Mouse (Mus musculus) midbrain, embryonic 16.5 days (tissue): ENCODE measurements around the gene Tnni3k. TPM values are rescaled to one million over a fixed set of nuclear protein-coding genes. Genes with fewer than 3 reads are reported as not detected.

Source experiments
- ATAC-seq: fragments of 200-750 bp; cut with Nextera tagmentation; 2 replicates; pipeline ENCODE4 v1.8.0; 2017; ENCODE audit warnings: moderate TSS enrichment
- H3K27ac ChIP-seq: fragments of 300-500 bp; sonication (generic); 2 replicates; pipeline ENCODE4 v1.5.1; 2014; ENCODE audit warnings: mild to moderate bottlenecking, low read length, mixed read lengths
- H3K27me3 ChIP-seq: fragments of 300-500 bp; sonication (generic); 2 replicates; pipeline ENCODE4 v1.6.1; 2014; ENCODE audit warnings: low read depth, low read length, mixed read lengths; ENCODE audit not compliant: control insufficient read depth, insufficient read depth
- H3K36me3 ChIP-seq: fragments of 300-500 bp; sonication (generic); 2 replicates; pipeline ENCODE4 v1.6.1; 2014; ENCODE audit warnings: mild to moderate bottlenecking, low read length, moderate library complexity, mixed read lengths; ENCODE audit not compliant: control insufficient read depth, insufficient read depth
- H3K4me1 ChIP-seq: fragments of 300-500 bp; sonication (generic); 2 replicates; pipeline ENCODE4 v1.6.1; 2014; ENCODE audit warnings: mild to moderate bottlenecking, low read length, mixed read lengths; ENCODE audit not compliant: control insufficient read depth, insufficient read depth
- H3K4me2 ChIP-seq: fragments of 300-500 bp; sonication (generic); 2 replicates; pipeline ENCODE4 v1.6.1; 2014; ENCODE audit warnings: mild to moderate bottlenecking, low read length, mixed read lengths
- H3K4me3 ChIP-seq: fragments of 300-500 bp; sonication (generic); 2 replicates; pipeline ENCODE4 v1.5.1; 2014; ENCODE audit warnings: low read depth, mild to moderate bottlenecking, low read length, moderate library complexity, mixed read lengths
- H3K9ac ChIP-seq: fragments of 300-500 bp; sonication (generic); 2 replicates; pipeline ENCODE4 v1.6.1; 2014; ENCODE audit warnings: low read depth, low read length, mixed read lengths
- H3K9me3 ChIP-seq: fragments of 300-500 bp; sonication (generic); replicated peaks from 2 replicates; pipeline ENCODE4 v1.6.1; 2014; ENCODE audit warnings: mild to moderate bottlenecking, low read length, mixed read lengths; ENCODE audit not compliant: control insufficient read depth, poor library complexity, severe bottlenecking
- WGBS: fragments of 180-500 bp; shearing (Covaris S2); extraction: QIAGEN DNeasy Blood & Tissue Kit; methylation state at CpG from one replicate; pipeline ENCODE4 v1.1.7; 2014; 5-methylcytosine and 5-hydroxymethylcytosine counted together
- polyA plus RNA-seq: library from polyadenylated mRNA; unstranded; fragments of >200 nt; fragmentation: Nextera tagmentation; extraction: Ambion mirVana; gene quantifications from 2 replicates; pipeline ENCODE4 v1.2.1, GENCODE M21; 2015

Tnni3k gene
- polyA plus RNA-seq, 1 experiment from 2014 or later, result 0.10 TPM

DNA sequence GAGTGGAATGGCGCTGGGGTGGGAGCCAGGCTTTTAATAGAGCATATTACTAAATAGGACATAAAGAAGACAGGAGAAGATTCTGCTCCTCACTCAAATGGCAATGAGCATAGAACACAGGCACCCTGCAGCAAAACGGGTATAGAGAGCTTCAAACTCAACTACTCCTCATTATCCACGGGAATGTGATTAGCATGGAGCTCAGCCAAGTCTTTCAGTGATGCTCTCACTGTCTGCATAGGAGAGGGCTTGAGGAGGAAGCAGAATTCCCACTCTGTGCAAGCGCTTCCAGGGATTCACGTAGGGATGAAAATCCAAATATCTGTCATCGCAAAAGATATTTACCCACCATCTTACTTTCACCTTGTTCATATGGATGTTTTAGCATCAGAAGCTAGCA is 141.6 kb downstream of the Tnni3k start:
- Histone ChIP-seq H3K4me1 (no peaks in the 10 kb centered on the region), H3K9me3 (no peaks in the 10 kb centered on the region), H3K27me3 (no peaks in the 10 kb centered on the region), H3K9ac (no peak overlapping the region), H3K27ac (no peak overlapping the region), H3K36me3 (no peaks in the 10 kb centered on the region), H3K4me2 (no peak overlapping the region), H3K4me3 (no peak overlapping the region)
- ATAC-seq, result no peak
- 51% methylated on average over 6 of the region's 6 CpGs for WGBS

DNA sequence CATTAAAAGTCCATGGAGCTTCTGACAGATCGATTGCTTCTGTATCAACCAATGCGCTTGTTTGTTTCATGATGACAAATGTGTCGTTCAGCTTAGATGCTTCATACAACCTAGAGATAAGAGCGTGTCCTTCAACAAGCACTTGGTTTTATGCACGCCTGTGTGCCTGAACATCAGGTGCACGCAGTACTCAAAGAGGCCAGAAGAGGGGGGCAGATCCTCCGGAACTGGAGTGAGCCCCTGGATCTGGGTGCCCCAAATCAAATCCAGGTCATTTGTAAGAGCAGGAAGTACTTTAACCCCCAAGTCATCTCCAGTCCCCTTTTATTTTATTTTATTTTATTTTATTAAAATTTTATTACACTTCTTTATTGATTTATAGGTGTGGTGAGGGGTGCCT is 158.5 kb downstream of the Tnni3k start:
- H3K36me3 ChIP-seq, result no peaks in the 10 kb centered on the region
- H3K9ac ChIP-seq, result no peak overlapping the region
- ATAC-seq, result no peak
- H3K9me3 ChIP-seq, result no peaks in the 10 kb centered on the region
- H3K4me3 ChIP-seq, result no peak overlapping the region
- no peaks in the 10 kb centered on the region for H3K4me1 ChIP-seq
- 73% methylated on average over 7 of the region's 7 CpGs for WGBS
- H3K27ac ChIP-seq, result no peak overlapping the region
- no peaks in the 10 kb centered on the region for H3K27me3 ChIP-seq
- H3K4me2 ChIP-seq, result no peak overlapping the region

DNA sequence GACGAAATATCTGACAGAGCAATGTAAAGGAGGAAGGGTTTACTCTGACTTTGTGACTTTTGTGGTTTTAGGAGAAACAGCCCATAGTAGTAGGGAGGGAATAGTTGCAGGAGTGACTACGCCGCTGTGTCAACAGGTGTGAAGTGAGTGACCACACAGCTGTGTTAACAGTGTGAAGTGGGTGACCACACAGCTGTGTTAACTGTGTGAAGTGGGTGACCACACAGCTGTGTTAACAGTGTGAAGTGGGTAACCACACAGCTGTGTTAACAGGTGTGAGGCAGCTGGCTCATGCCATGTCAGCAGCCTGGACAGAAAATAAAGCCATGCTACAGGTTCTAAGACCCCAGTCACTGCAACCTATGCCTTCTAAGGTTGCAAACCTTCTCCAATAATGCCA is 162.0 kb downstream of the Tnni3k start:
- ATAC-seq, result no peak
- H3K36me3 ChIP-seq, result no peaks in the 10 kb centered on the region
- no peak overlapping the region for H3K9ac ChIP-seq
- 90% methylated on average over 3 of the region's 3 CpGs for WGBS
- H3K4me3 ChIP-seq, result no peak overlapping the region
- H3K27me3 ChIP-seq, result no peaks in the 10 kb centered on the region
- no peak overlapping the region for H3K27ac ChIP-seq
- no peaks in the 10 kb centered on the region for H3K4me1 ChIP-seq
- H3K4me2 ChIP-seq, result no peak overlapping the region
- H3K9me3 ChIP-seq, result no peaks in the 10 kb centered on the region

DNA sequence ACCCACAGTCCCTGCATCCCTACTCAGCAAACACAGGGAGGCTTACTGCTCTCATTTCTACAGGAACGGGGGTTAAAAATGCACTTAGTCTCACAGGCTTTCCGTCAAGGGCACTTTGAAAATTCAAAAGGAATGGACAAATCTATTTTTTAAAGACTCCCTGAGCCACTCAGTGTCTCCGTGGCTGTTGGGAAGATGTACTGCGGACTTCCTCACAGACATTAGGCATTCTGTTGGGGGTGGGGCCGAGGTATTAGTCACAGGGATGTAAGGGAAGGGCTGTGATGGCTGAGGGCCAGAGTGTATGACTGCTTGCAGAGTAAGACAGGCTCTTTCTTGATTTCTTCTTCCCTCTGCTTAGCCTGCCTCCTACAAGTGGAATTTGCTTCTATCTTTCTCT is 169.8 kb downstream of the Tnni3k start:
- ATAC-seq, result peak; percentile 72; the same call in 1 of the 2 replicates
- 20% methylated on average over 5 of the region's 5 CpGs for WGBS
- no peak overlapping the region for H3K4me2 ChIP-seq

DNA sequence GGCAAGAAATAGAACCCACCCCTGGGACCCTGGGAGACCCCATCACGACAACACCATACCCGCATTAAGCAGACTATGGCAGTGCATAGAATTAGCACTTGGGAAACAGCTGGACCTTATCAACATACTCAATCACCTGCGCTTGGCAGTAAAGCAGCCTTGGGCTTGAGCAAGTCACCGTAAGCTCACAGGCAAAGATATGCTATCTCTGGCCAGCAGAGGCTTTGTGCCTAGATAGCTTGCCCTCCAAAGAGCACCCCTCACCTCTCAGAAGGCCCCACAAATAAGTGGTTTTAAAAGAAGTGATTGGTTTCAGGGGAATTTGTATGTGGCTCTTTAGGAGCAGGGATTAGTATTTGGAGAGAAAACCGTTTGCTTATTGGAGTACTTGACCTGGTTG is 170.2 kb downstream of the Tnni3k start:
- Histone ChIP-seq H3K27me3 (no peaks in the 10 kb centered on the region), H3K9me3 (no peaks in the 10 kb centered on the region), H3K9ac (no peak overlapping the region), H3K36me3 (no peaks in the 10 kb centered on the region), H3K27ac (no peak overlapping the region), H3K4me1 (peaks cover 7% of the 10 kb centered on the region; the same call in 1 of the 2 replicates), H3K4me2 (no peak overlapping the region), H3K4me3 (no peak overlapping the region)
- 37% methylated on average over 5 of the region's 5 CpGs for WGBS
- ATAC-seq, result peak; percentile 39; the same call in 1 of the 2 replicates

More for the DNA sequence above, 169.8 kb downstream of the Tnni3k start:
- peaks cover 7% of the 10 kb centered on the region; the same call in 1 of the 2 replicates for H3K4me1 ChIP-seq
- H3K27ac ChIP-seq, result no peak overlapping the region
- no peak overlapping the region for H3K9ac ChIP-seq
- no peaks in the 10 kb centered on the region for H3K36me3 ChIP-seq
- H3K9me3 ChIP-seq, result no peaks in the 10 kb centered on the region
- H3K4me3 ChIP-seq, result no peak overlapping the region
- H3K27me3 ChIP-seq, result no peaks in the 10 kb centered on the region

DNA sequence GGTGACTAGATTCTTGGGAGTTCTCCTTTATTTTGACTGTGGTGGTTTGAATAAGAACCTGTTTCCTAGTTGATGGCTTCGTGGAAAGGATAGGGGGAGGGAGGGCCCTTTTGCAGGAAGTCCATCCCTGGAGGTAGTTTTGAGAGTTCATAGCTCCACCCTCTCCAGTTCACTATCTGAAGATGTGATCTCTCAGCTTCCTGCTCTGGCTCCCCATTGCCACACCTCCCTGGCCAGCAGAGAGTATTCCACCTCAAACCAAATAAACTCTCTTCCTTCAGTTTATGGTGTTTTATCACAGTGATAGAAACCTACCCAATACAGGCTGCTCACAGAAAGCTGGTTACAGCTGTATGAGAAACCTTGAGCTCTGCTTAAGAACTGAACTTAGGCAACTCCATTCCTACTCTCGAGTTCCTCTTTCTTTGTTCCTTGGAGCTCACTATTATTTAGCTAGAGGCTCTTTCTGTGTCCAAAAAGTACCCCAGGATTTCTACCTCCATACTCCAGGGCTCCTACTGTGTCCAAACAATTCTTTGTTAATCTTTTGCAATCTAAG is 173.7 kb downstream of the Tnni3k start:
- no peaks in the 10 kb centered on the region for H3K27me3 ChIP-seq
- no peak overlapping the region for H3K9ac ChIP-seq
- no peak overlapping the region for H3K27ac ChIP-seq
- no peaks in the 10 kb centered on the region for H3K36me3 ChIP-seq
- 66% methylated on average over 2 of the region's 2 CpGs for WGBS
- ATAC-seq, result no peak
- H3K4me2 ChIP-seq, result no peak overlapping the region
- no peaks in the 10 kb centered on the region for H3K9me3 ChIP-seq
- H3K4me1 ChIP-seq, result peaks cover 7% of the 10 kb centered on the region; the same call in 1 of the 2 replicates
- H3K4me3 ChIP-seq, result no peak overlapping the region

DNA sequence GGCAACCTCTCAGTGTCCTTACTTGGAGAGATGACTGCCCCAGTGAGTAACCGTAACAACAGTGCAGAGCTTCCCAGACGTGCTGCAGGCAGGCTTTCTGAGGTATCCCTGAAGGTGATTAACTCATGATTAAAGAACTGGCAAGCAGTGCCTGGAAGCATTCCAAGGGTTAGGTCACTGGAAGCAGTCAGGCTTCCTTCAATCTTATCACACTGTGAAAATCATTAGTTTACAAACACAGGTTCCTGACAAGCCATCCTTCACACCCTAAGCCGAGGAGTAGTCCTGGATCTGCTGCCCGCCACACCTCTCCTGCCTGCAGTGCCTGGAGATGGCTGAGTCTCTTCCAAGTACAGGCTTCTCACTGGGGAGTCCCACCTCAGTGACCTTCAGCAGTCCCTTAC is 174.7 kb downstream of the Tnni3k start:
- Histone ChIP-seq H3K4me2 (no peak overlapping the region), H3K4me1 (peaks cover 6% of the 10 kb centered on the region; the same call in 1 of the 2 replicates), H3K27ac (no peak overlapping the region), H3K27me3 (no peaks in the 10 kb centered on the region), H3K9ac (no peak overlapping the region), H3K9me3 (no peaks in the 10 kb centered on the region), H3K4me3 (no peak overlapping the region), H3K36me3 (no peaks in the 10 kb centered on the region)
- WGBS, result 35% methylated on average over 4 of the region's 4 CpGs
- no peak for ATAC-seq

DNA sequence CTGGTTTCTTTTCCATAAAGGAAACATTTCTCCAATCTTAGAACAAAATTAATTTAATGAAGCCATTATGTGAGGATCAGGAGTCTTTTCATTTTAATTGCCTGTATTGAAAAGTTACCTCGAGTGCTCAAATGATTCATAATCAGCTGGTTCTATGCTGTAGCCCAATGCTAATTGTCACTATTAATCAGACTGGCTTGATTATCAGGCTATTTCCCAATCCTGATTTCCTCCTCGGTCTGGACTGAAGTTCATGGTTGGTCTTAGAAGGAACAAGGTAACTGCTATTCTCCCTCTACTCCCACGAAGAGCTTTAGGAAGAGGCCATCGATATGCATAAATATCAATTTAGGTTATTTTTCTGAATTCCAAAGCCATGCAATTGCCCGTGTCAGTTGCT is 175.1 kb downstream of the Tnni3k start:
- ATAC-seq, result no peak
- WGBS, result 80% methylated on average over 5 of the region's 5 CpGs
- no peaks in the 10 kb centered on the region for H3K27me3 ChIP-seq

DNA sequence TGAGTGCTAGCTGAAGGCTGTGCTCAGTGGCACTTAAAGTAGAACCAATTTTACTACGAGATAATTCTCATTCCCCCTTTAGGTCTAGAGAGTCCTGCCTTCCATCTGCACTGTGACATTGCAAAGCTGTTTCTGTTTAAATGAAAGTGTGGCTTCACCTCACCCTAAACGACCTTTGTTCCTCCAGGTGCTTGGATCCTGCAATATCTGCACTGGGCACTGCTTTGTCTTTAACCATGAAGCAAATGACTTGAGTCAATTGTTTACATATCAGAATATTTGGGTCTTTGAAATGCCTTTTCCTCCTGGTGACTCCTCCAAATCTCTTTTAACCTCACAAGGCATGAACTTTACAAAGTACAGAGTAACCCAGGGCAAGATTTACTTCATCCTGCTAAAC is 175.7 kb downstream of the Tnni3k start:
- H3K4me2 ChIP-seq, result no peak overlapping the region
- no peaks in the 10 kb centered on the region for H3K36me3 ChIP-seq
- H3K27me3 ChIP-seq, result no peaks in the 10 kb centered on the region
- H3K9me3 ChIP-seq, result no peaks in the 10 kb centered on the region
- H3K9ac ChIP-seq, result no peak overlapping the region
- WGBS, result 70% methylated on average over 2 of the region's 2 CpGs
- H3K27ac ChIP-seq, result no peak overlapping the region
- no peak overlapping the region for H3K4me3 ChIP-seq
- no peak for ATAC-seq
- H3K4me1 ChIP-seq, result no peaks in the 10 kb centered on the region

More for the DNA sequence above, 175.1 kb downstream of the Tnni3k start:
- no peak overlapping the region for H3K9ac ChIP-seq
- H3K4me1 ChIP-seq, result 0 out of 2 replicates have a peak, but pooled peaks cover 1% of the 10 kb centered on the region
- H3K36me3 ChIP-seq, result no peaks in the 10 kb centered on the region
- H3K9me3 ChIP-seq, result no peaks in the 10 kb centered on the region
- no peak overlapping the region for H3K27ac ChIP-seq
- H3K4me3 ChIP-seq, result no peak overlapping the region
- H3K4me2 ChIP-seq, result no peak overlapping the region
